Mouse (Mus musculus) monocyte, adult 5-6 weeks (primary cell): Measurements from ENCODE around the gene Gstm5. TPM values are rescaled to one million over a fixed set of nuclear protein-coding genes. Genes with fewer than 3 reads are reported as not detected.
A peak's percentile ranks its signal among the peaks of the same experiment; 100 is the strongest.
"Not testable (repeated sequence)": the region's sequence is repeated elsewhere in the genome, so short reads cannot be mapped to it uniquely, and the experiment has no call there.

ENCODE experiments used
- ATAC-seq: fragments of 153-309, 156-312 bp; replicated peaks from 2 replicates; pipeline ENCODE4 v1.8.0; 2017; ENCODE audit warnings: mild to moderate bottlenecking; ENCODE audit not compliant: low TSS enrichment, insufficient number of reproducible peaks, severe bottlenecking, poor library complexity, low FRiP score
- total RNA-seq: library from RNA; stranded (forward); fragments of 200-1000, 200-491, 200-594 nt; gene quantifications from 3 replicates; pipeline ENCODE4 v1.2.3, GENCODE M21; 2017

Gstm5 gene
- total RNA-seq, 1 experiment from 2014 or later: 5.0 TPM

- ATAC-seq: no peak
Measured at GRCm38 (mm10) chr3:107869097-107869496, 26.5 kb upstream of the Gstm5 start.

GRCm38 (mm10) chr3:107869925-107870324 is 25.7 kb upstream of the Gstm5 start:
- ATAC-seq: no peak

GRCm38 (mm10) chr3:107873335-107874251 is 22.0 kb upstream of the Gstm5 start:
- ATAC-seq: no peak

GRCm38 (mm10) chr3:107875231-107875630 is 20.4 kb upstream of the Gstm5 start:
- no peak for ATAC-seq

- no peak for ATAC-seq
Measured at GRCm38 (mm10) chr3:107877005-107877404, 18.6 kb upstream of the Gstm5 start, which contains the start of gene Eps8l3. Eps8l3 (plus strand) TSS chr3:107877229.

- no peak for ATAC-seq
Measured at GRCm38 (mm10) chr3:107877747-107878736, 17.6 kb upstream of the Gstm5 start.

GRCm38 (mm10) chr3:107887674-107888495 is 7.7 kb upstream of the Gstm5 start:
- ATAC-seq: no peak

GRCm38 (mm10) chr3:107889236-107889635 is 6.4 kb upstream of the Gstm5 start:
- ATAC-seq: not testable (repeated sequence)

GRCm38 (mm10) chr3:107895194-107895719 is 364 bp upstream of the Gstm5 start:
- no peak for ATAC-seq

GRCm38 (mm10) chr3:107898691-107899090 is 3.1 kb downstream of the Gstm5 start:
- no peak for ATAC-seq

GRCm38 (mm10) chr3:107900955-107901673 is 5.5 kb downstream of the Gstm5 start:
- ATAC-seq: no peak

- ATAC-seq: no peak
Measured at GRCm38 (mm10) chr3:107905942-107906341, 10.3 kb downstream of the Gstm5 start.

- ATAC-seq: no peak
Measured at GRCm38 (mm10) chr3:107916674-107917073, 21.1 kb downstream of the Gstm5 start.

GRCm38 (mm10) chr3:107917097-107917496 is 21.5 kb downstream of the Gstm5 start:
- ATAC-seq: no peak

- 0 out of 2 replicates have a peak, but pooled peaks have one; percentile 56 for ATAC-seq
Measured at GRCm38 (mm10) chr3:107917783-107918408, 22.3 kb downstream of the Gstm5 start.

GRCm38 (mm10) chr3:107920348-107920747 is 24.7 kb downstream of the Gstm5 start:
- ATAC-seq: no peak

- no peak for ATAC-seq
Measured at GRCm38 (mm10) chr3:107925335-107925734, 29.7 kb downstream of the Gstm5 start.
